Mouse (Mus musculus) E14TG2a.4 (cell line): ENCODE results near the gene Shc1.
"Not testable (repeated sequence)": the region's sequence is repeated elsewhere in the genome, so short reads cannot be mapped to it uniquely, and the experiment has no call there.

Experiments
- CTCF ChIP-seq: conservative IDR thresholded peaks from 2 replicates; pipeline ENCODE4 v1.5.1; 2014; ENCODE audit warnings: low read length
- POU5F1 ChIP-seq: IDR thresholded peaks from 2 replicates; pipeline ENCODE4 v1.6.1; 2014; ENCODE audit warnings: low read length, borderline replicate concordance

GRCm38 (mm10) chr3:89429021-89429420 lies 10.8 kb downstream of the Shc1 start:
- not testable (repeated sequence) for TF ChIP-seq CTCF, POU5F1
